Mouse (Mus musculus) adrenal gland, postnatal 0 days (tissue): Measurements from ENCODE around the gene Shld2. TPM values are rescaled to one million over a fixed set of nuclear protein-coding genes. Genes with fewer than 3 reads are reported as not detected.

Experiments
- polyA plus RNA-seq: library from polyadenylated mRNA; unstranded; fragments of >200 nt; fragmentation: Nextera tagmentation; extraction: Ambion mirVana; gene quantifications from 2 replicates; pipeline ENCODE4 v1.2.1, GENCODE M21; 2015

The Shld2 gene
- polyA plus RNA-seq, result 8.2 and 9.6 TPM in 2 replicates

GRCm38 (mm10) chr14:34310234-34310965, at the start of gene Shld2, which contains the start of gene Glud1:
Shld2 (minus strand) TSS chr14:34310493.
Glud1 (plus strand) TSS chr14:34310727.

DNA sequence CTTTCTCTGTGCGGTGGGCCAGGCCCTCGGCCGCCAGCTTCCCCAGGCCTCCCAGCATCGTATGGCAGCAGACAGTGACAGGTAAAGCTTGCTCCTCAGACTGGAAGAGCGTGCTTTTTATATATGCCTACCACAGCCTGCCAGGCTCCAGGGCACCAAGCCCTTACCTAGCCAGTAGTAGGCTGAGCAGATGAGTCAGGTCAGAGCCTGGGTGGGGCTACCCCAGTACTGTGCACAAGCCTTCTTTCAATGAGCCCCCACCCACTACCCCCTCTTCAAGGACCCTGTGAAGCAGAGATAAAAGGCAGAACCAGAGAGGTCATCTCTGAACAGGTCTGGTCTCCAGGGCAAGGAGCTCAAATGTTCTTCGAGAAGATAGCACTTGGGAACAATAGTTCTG, 45.0 kb upstream of the Shld2 start, which contains the start of gene Fam25c:
Fam25c (minus strand) TSS at position 133 of the 400 bp plus-strand sequence.

GRCm38 (mm10) chr14:34219295-34219694, 91.0 kb downstream of the Shld2 start, which contains the start of gene Syt15:
Syt15 (plus strand) TSS chr14:34219595.

GRCm38 (mm10) chr14:34201231-34202035, 108.9 kb downstream of the Shld2 start, which contains the start of gene Gprin2:
Gprin2 (minus strand) TSS chr14:34201653.

Other genes with a start within 250 kb of the Shld2 start
- 4.6 and 5.2 TPM in 2 replicates for gene Anxa8, start 224.5 kb downstream of the Shld2 start, polyA plus RNA-seq
- 0.32 TPM in 1 of 2 replicates, not detected in the other for gene A630023A22Rik, start 207.7 kb downstream of the Shld2 start, polyA plus RNA-seq
- 0.11 TPM in 1 of 2 replicates, not detected in the other for gene Npy4r, start 158.0 kb downstream of the Shld2 start, polyA plus RNA-seq
- gene Gprin2, start 108.8 kb downstream of the Shld2 start, polyA plus RNA-seq, result 0.50 and 0.87 TPM in 2 replicates
- gene Syt15, start 90.9 kb downstream of the Shld2 start, polyA plus RNA-seq, result 0.43 and 0.69 TPM in 2 replicates
- 67.2 and 81.3 TPM in 2 replicates for gene Glud1, start 234 bp upstream of the Shld2 start, polyA plus RNA-seq
- gene Fam25c, start 44.9 kb upstream of the Shld2 start, polyA plus RNA-seq, result 0.52 and 2.2 TPM in 2 replicates
- 34.9 and 180 TPM in 2 replicates for gene Sncg, start 64.3 kb upstream of the Shld2 start, polyA plus RNA-seq
- 5.7 and 13.2 TPM in 2 replicates for gene Mmrn2, start 65.0 kb upstream of the Shld2 start, polyA plus RNA-seq
- 29.6 and 30.3 TPM in 2 replicates for gene Bmpr1a, start 192.8 kb upstream of the Shld2 start, polyA plus RNA-seq
- gene 9230112D13Rik, start 212.3 kb upstream of the Shld2 start, polyA plus RNA-seq, result not detected in 2 replicates